Mouse (Mus musculus) effector memory CD4-positive, alpha-beta T cell, adult 7 months (primary cell): ENCODE results near the gene Foxi2. TPM values are rescaled to one million over a fixed set of nuclear protein-coding genes. Genes with fewer than 3 reads are reported as not detected.

Experiments used
- polyA plus RNA-seq: library from polyadenylated mRNA; unstranded; fragments of 100-300 nt; shearing (Covaris generic); gene quantifications from one replicate; pipeline ENCODE4 v1.2.1, GENCODE M21; 2017

Gene Foxi2
- polyA plus RNA-seq: not detected

GRCm38 (mm10) chr7:135410237-135410965 lies at the start of gene Foxi2:
Gene Foxi2, plus strand, starts transcription at chr7:135410308.

Other genes with a start within 250 kb of the Foxi2 start
- gene Nps, start 151.6 kb upstream of the Foxi2 start, polyA plus RNA-seq: not detected
- gene Clrn3, start 118.3 kb downstream of the Foxi2 start, polyA plus RNA-seq: not detected
- 32.2 TPM for gene Ptpre, start 127.2 kb downstream of the Foxi2 start, polyA plus RNA-seq